In genomic region chr7:16046101-16046480, GRCm38 (mm10) we compare ENCODE assay signal across 8 mouse cellular contexts. TPM values are rescaled to one million over a fixed set of nuclear protein-coding genes. Genes with fewer than 3 reads are reported as not detected.
DNase-seq lines count a peak whose midpoint lies in the region; ATAC-seq lines count a peak whose summit lies in the region.

No protein-coding gene starts in this region.

- no peaks in the 10 kb centered on the region for H3K27me3 ChIP-seq in heart, embryonic 11.5 days (ENCODE audit: control insufficient read depth, insufficient read depth, low read length)
- H3K27me3 ChIP-seq in kidney, embryonic 15.5 days, result no peaks in the 10 kb centered on the region

- no peaks in the 10 kb centered on the region for H3K9me3 ChIP-seq in heart, embryonic 11.5 days (replicated peaks; ENCODE audit: control insufficient read depth, low read length)
- H3K9me3 ChIP-seq in kidney, embryonic 15.5 days (replicated peaks), result no peaks in the 10 kb centered on the region

- H3K4me3 ChIP-seq in heart, embryonic 11.5 days (ENCODE audit: low read depth, low read length), result peak overlapping the region; percentile 86
- peak overlapping the region; percentile 92 for H3K4me3 ChIP-seq in kidney, embryonic 15.5 days (replicated peaks)

- ATAC-seq in heart, embryonic 11.5 days (replicated peaks; ENCODE audit: insufficient number of reproducible peaks, low FRiP score, low TSS enrichment), result peak; percentile 56
- ATAC-seq in kidney, embryonic 15.5 days (replicated peaks; ENCODE audit: low FRiP score), result 0 out of 2 replicates have a peak, but pooled peaks have one; percentile 4

- H3K4me2 ChIP-seq in heart, embryonic 11.5 days, result peak overlapping the region; percentile 92
- peak overlapping the region; percentile 83 for H3K4me2 ChIP-seq in kidney, embryonic 15.5 days

- DNase-seq in urinary bladder, postnatal 36 days (ENCODE audit: low spot score in 2 of 2), result peak; percentile 35 to 60
- no peak for DNase-seq in urinary bladder, adult 2 months (ENCODE audit: low spot score)
- peak; percentile 39 for DNase-seq in embryo, embryonic 11.5 days (ENCODE audit: low read depth, low spot score)
- peak; percentile 73 for DNase-seq in lung, postnatal 14 days
- peak; percentile 67 for DNase-seq in skeletal muscle tissue, adult 2 months (ENCODE audit: low read depth, low spot score)
- no peak for DNase-seq in frontal cortex, postnatal 25 days (ENCODE audit: low spot score in 2 of 2)

- no peaks in the 10 kb centered on the region for H3K36me3 ChIP-seq in heart, embryonic 11.5 days (ENCODE audit: control insufficient read depth, insufficient read depth, low read length)
- H3K36me3 ChIP-seq in kidney, embryonic 15.5 days, result no peaks in the 10 kb centered on the region

- H3K9ac ChIP-seq in heart, embryonic 11.5 days (ENCODE audit: low read depth, low read length), result peak overlapping the region; percentile 98
- peak overlapping the region; percentile 97 for H3K9ac ChIP-seq in kidney, embryonic 15.5 days

- peak overlapping the region; percentile 91 for H3K27ac ChIP-seq in heart, embryonic 11.5 days (ENCODE audit: low read depth, low read length)
- peak overlapping the region; percentile 97 for H3K27ac ChIP-seq in kidney, embryonic 15.5 days

- peaks cover 36% of the 10 kb centered on the region for H3K4me1 ChIP-seq in heart, embryonic 11.5 days (ENCODE audit: control insufficient read depth, insufficient read depth, low read length)
- H3K4me1 ChIP-seq in kidney, embryonic 15.5 days, result peaks cover 60% of the 10 kb centered on the region

- 3% methylated on average over 7 of the region's 7 CpGs for WGBS in heart, embryonic 11.5 days (ENCODE audit: insufficient replicate concordance)
- WGBS in kidney, embryonic 15.5 days, result 1% methylated on average over 7 of the region's 7 CpGs

RNA-seq across cellular contexts. Expression of gene Bicra, which starts 1.6 kb away (rescaled TPM):
- polyA plus RNA-seq in urinary bladder, adult 2 months (2012; rRNA removed), result 3.3 and 7.9 TPM in 2 replicates
- 4.9 and 5.7 TPM in 2 replicates for polyA plus RNA-seq in heart, embryonic 11.5 days (2014; fragmentation: Nextera tagmentation; extraction: Ambion mirVana)
- polyA plus RNA-seq in kidney, embryonic 15.5 days (2015; fragmentation: Nextera tagmentation; extraction: Ambion mirVana), result 7.5 and 8.1 TPM in 2 replicates

RNA-seq across cellular contexts. Expression of gene Zfp541, which starts 15.5 kb away (rescaled TPM):
- polyA plus RNA-seq in urinary bladder, adult 2 months (2012; rRNA removed), result 0.06 and 0.07 TPM in 2 replicates
- not detected in 2 replicates for polyA plus RNA-seq in heart, embryonic 11.5 days (2014; fragmentation: Nextera tagmentation; extraction: Ambion mirVana)
- polyA plus RNA-seq in kidney, embryonic 15.5 days (2015; fragmentation: Nextera tagmentation; extraction: Ambion mirVana), result 0.13 TPM in 1 of 2 replicates, not detected in the other

RNA-seq across cellular contexts. Expression of gene Napa, which starts 52.2 kb away (rescaled TPM):
- polyA plus RNA-seq in urinary bladder, adult 2 months (2012; rRNA removed), result 172 and 208 TPM in 2 replicates
- 158 and 168 TPM in 2 replicates for polyA plus RNA-seq in heart, embryonic 11.5 days (2014; fragmentation: Nextera tagmentation; extraction: Ambion mirVana)
- 178 and 203 TPM in 2 replicates for polyA plus RNA-seq in kidney, embryonic 15.5 days (2015; fragmentation: Nextera tagmentation; extraction: Ambion mirVana)

Comparison
In these comparisons a context has a peak if more than half of its experiments do, and no peak if none do; other contexts are left out.
1. DNase-seq: peak in urinary bladder, postnatal 36 days (2 of 2), embryo, embryonic 11.5 days (single experiment), lung, postnatal 14 days (single experiment) and skeletal muscle tissue, adult 2 months (single experiment); none in urinary bladder, adult 2 months (single experiment) and frontal cortex, postnatal 25 days (0 of 2).